Mouse (Mus musculus): ENCODE results near the gene Sytl1.

- TF ChIP-seq ZC3H11A (IDR thresholded peaks at IDR 0.05; ENCODE audit: borderline replicate concordance, low read depth, low read length) (no peak), CHD2 (IDR thresholded peaks at IDR 0.05; ENCODE audit: low read depth, low read length) (no peak), HCFC1 (IDR thresholded peaks at IDR 0.05; ENCODE audit: borderline replicate concordance, insufficient read depth, low read length) (no peak), ZNF384 (IDR thresholded peaks at IDR 0.05; ENCODE audit: low read depth, low read length) (no peak), MAFK (IDR thresholded peaks at IDR 0.05; ENCODE audit: insufficient read depth, low read depth, low read length) (no peak)
Measured at GRCm38 (mm10) chr4:133304770-133305169, 41.9 kb upstream of the Sytl1 start.
